Mouse (Mus musculus): ENCODE data around the gene Rapgef1. TPM values are rescaled to one million over a fixed set of nuclear protein-coding genes. Genes with fewer than 3 reads are reported as not detected.
A peak's percentile ranks its signal among the peaks of the same experiment; 100 is the strongest.

The Rapgef1 gene
- total RNA-seq, 1 experiment: 48.5 TPM

- DNase-seq (ENCODE audit: low read depth, low spot score): no peak
Observed at GRCm38 (mm10) chr2:29648956-29649794, 29.7 kb downstream of the Rapgef1 start.

GRCm38 (mm10) chr2:29649795-29650457 is 30.4 kb downstream of the Rapgef1 start:
- Histone ChIP-seq H3K27ac (ENCODE audit: insufficient read depth, low read depth, low read length, poor library complexity, severe bottlenecking) (no peak overlapping the region), H3K4me3 (ENCODE audit: insufficient read depth in 1 of 2, low read depth in 1 of 2, low read length in 2 of 2, poor library complexity in 1 of 2, severe bottlenecking in 1 of 2) (no peak overlapping the region), H3K4me1 (ENCODE audit: control insufficient read depth in 2 of 2, insufficient read depth in 2 of 2, low read length in 2 of 2, poor library complexity in 1 of 2) (peaks cover 2 to 4% of the 10 kb centered on the region in 2 experiments; a peak in 2 of 4 replicates), H3K9me3 (ENCODE audit: control insufficient read depth, insufficient read depth, low read depth, low read length) (no peaks in the 10 kb centered on the region), H3K36me3 (ENCODE audit: control insufficient read depth, insufficient read depth, low read length, poor library complexity, severe bottlenecking) (no peaks in the 10 kb centered on the region; the same call in 1 of the 2 replicates), H3K9ac (ENCODE audit: insufficient read depth, low read depth, low read length, poor library complexity, severe bottlenecking) (no peak overlapping the region)
- in situ Hi-C loops (cut with MboI; ENCODE audit: low sequenced_read_pairs in 2 of 2, unreplicated experiment in 2 of 2): no loop called here
- no peak for DNase-seq (ENCODE audit: low read depth, low spot score)
- no peak for TF ChIP-seq CHD2 (IDR thresholded peaks at IDR 0.05; ENCODE audit: low read depth, low read length)
- TF ChIP-seq ZNF384 (IDR thresholded peaks at IDR 0.05; ENCODE audit: low read depth, low read length): no peak
- TF ChIP-seq ZC3H11A (IDR thresholded peaks at IDR 0.05; ENCODE audit: borderline replicate concordance, low read depth, low read length): 0 out of 2 replicates have a peak, but pooled peaks have one; percentile 27
- no peak for TF ChIP-seq HCFC1 (IDR thresholded peaks at IDR 0.05; ENCODE audit: borderline replicate concordance, insufficient read depth, low read length)
- TF ChIP-seq MAFK (IDR thresholded peaks at IDR 0.05; ENCODE audit: insufficient read depth, low read depth, low read length): no peak

More at GRCm38 (mm10) chr2:29648956-29649794, 29.7 kb downstream of the Rapgef1 start:
- in situ Hi-C loops (cut with MboI; ENCODE audit: low sequenced_read_pairs in 2 of 2, unreplicated experiment in 2 of 2): no loop called here
- H3K27ac ChIP-seq (ENCODE audit: insufficient read depth, low read depth, low read length, poor library complexity, severe bottlenecking): no peak overlapping the region
- H3K9me3 ChIP-seq (ENCODE audit: control insufficient read depth, insufficient read depth, low read depth, low read length): no peaks in the 10 kb centered on the region
- H3K4me1 ChIP-seq (ENCODE audit: control insufficient read depth in 2 of 2, insufficient read depth in 2 of 2, low read length in 2 of 2, poor library complexity in 1 of 2): peaks cover 3 to 10% of the 10 kb centered on the region in 2 experiments; a peak in 2 of 4 replicates
- no peak overlapping the region for H3K4me3 ChIP-seq (ENCODE audit: insufficient read depth in 1 of 2, low read depth in 1 of 2, low read length in 2 of 2, poor library complexity in 1 of 2, severe bottlenecking in 1 of 2)
- no peak overlapping the region for H3K9ac ChIP-seq (ENCODE audit: insufficient read depth, low read depth, low read length, poor library complexity, severe bottlenecking)
- no peak for TF ChIP-seq HCFC1 (IDR thresholded peaks at IDR 0.05; ENCODE audit: borderline replicate concordance, insufficient read depth, low read length)
- no peak for TF ChIP-seq MAFK (IDR thresholded peaks at IDR 0.05; ENCODE audit: insufficient read depth, low read depth, low read length)
- no peak for TF ChIP-seq ZC3H11A (IDR thresholded peaks at IDR 0.05; ENCODE audit: borderline replicate concordance, low read depth, low read length)
- TF ChIP-seq ZNF384 (IDR thresholded peaks at IDR 0.05; ENCODE audit: low read depth, low read length): no peak
- no peak for TF ChIP-seq CHD2 (IDR thresholded peaks at IDR 0.05; ENCODE audit: low read depth, low read length)
- peaks cover 3% of the 10 kb centered on the region for H3K36me3 ChIP-seq (ENCODE audit: control insufficient read depth, insufficient read depth, low read length, poor library complexity, severe bottlenecking)

GRCm38 (mm10) chr2:29651876-29652275 is 32.4 kb downstream of the Rapgef1 start:
- Histone ChIP-seq H3K36me3 (ENCODE audit: control insufficient read depth, insufficient read depth, low read length, poor library complexity, severe bottlenecking) (no peaks in the 10 kb centered on the region), H3K4me3 (ENCODE audit: insufficient read depth in 1 of 2, low read depth in 1 of 2, low read length in 2 of 2, poor library complexity in 1 of 2, severe bottlenecking in 1 of 2) (no peak overlapping the region), H3K4me1 (ENCODE audit: control insufficient read depth in 2 of 2, insufficient read depth in 2 of 2, low read length in 2 of 2, poor library complexity in 1 of 2) (peaks cover 0 to 2% of the 10 kb centered on the region in 2 experiments; a peak in 2 of 4 replicates), H3K9ac (ENCODE audit: insufficient read depth, low read depth, low read length, poor library complexity, severe bottlenecking) (no peak overlapping the region), H3K27ac (ENCODE audit: insufficient read depth, low read depth, low read length, poor library complexity, severe bottlenecking) (no peak overlapping the region), H3K9me3 (ENCODE audit: control insufficient read depth, insufficient read depth, low read depth, low read length) (no peaks in the 10 kb centered on the region)
- TF ChIP-seq MAFK (IDR thresholded peaks at IDR 0.05; ENCODE audit: insufficient read depth, low read depth, low read length): no peak
- no peak for TF ChIP-seq HCFC1 (IDR thresholded peaks at IDR 0.05; ENCODE audit: borderline replicate concordance, insufficient read depth, low read length)
- no peak for TF ChIP-seq ZC3H11A (IDR thresholded peaks at IDR 0.05; ENCODE audit: borderline replicate concordance, low read depth, low read length)
- no peak for TF ChIP-seq ZNF384 (IDR thresholded peaks at IDR 0.05; ENCODE audit: low read depth, low read length)
- TF ChIP-seq CHD2 (IDR thresholded peaks at IDR 0.05; ENCODE audit: low read depth, low read length): no peak
- in situ Hi-C loops (cut with MboI; ENCODE audit: low sequenced_read_pairs in 2 of 2, unreplicated experiment in 2 of 2): no loop called here
- DNase-seq (ENCODE audit: low read depth, low spot score): no peak

- H3K9ac ChIP-seq (ENCODE audit: insufficient read depth, low read depth, low read length, poor library complexity, severe bottlenecking): no peak overlapping the region
- H3K27ac ChIP-seq (ENCODE audit: insufficient read depth, low read depth, low read length, poor library complexity, severe bottlenecking): no peak overlapping the region
- H3K4me1 ChIP-seq (ENCODE audit: control insufficient read depth in 2 of 2, insufficient read depth in 2 of 2, low read length in 2 of 2, poor library complexity in 1 of 2): peaks cover 0 to 2% of the 10 kb centered on the region in 2 experiments; a peak in 2 of 4 replicates
- no peak for DNase-seq (ENCODE audit: low read depth, low spot score)
- no peak overlapping the region for H3K4me3 ChIP-seq (ENCODE audit: insufficient read depth in 1 of 2, low read depth in 1 of 2, low read length in 2 of 2, poor library complexity in 1 of 2, severe bottlenecking in 1 of 2)
- in situ Hi-C loops (cut with MboI; ENCODE audit: low sequenced_read_pairs in 2 of 2, unreplicated experiment in 2 of 2): no loop called here
- H3K36me3 ChIP-seq (ENCODE audit: control insufficient read depth, insufficient read depth, low read length, poor library complexity, severe bottlenecking): no peaks in the 10 kb centered on the region
- TF ChIP-seq ZC3H11A (IDR thresholded peaks at IDR 0.05; ENCODE audit: borderline replicate concordance, low read depth, low read length): no peak
- TF ChIP-seq CHD2 (IDR thresholded peaks at IDR 0.05; ENCODE audit: low read depth, low read length): no peak
- TF ChIP-seq MAFK (IDR thresholded peaks at IDR 0.05; ENCODE audit: insufficient read depth, low read depth, low read length): no peak
- no peak for TF ChIP-seq ZNF384 (IDR thresholded peaks at IDR 0.05; ENCODE audit: low read depth, low read length)
- TF ChIP-seq HCFC1 (IDR thresholded peaks at IDR 0.05; ENCODE audit: borderline replicate concordance, insufficient read depth, low read length): no peak
- no peaks in the 10 kb centered on the region for H3K9me3 ChIP-seq (ENCODE audit: control insufficient read depth, insufficient read depth, low read depth, low read length)
Observed at GRCm38 (mm10) chr2:29655433-29655832, 35.9 kb downstream of the Rapgef1 start.

All from ES-E14 (cell line).